Mouse (Mus musculus) CH12.LX (cell line): Measurements from ENCODE around the gene Kcnj11. TPM values are rescaled to one million over a fixed set of nuclear protein-coding genes. Genes with fewer than 3 reads are reported as not detected.

Experiments
- DNase-seq: peaks from one replicate; pipeline ENCODE4 v3.0.0-alpha.2; 2013; ENCODE audit errors: extremely low read depth
- H3K27ac ChIP-seq: 2 replicates; pipeline ENCODE4 v1.5.1; 2012; ENCODE audit warnings: low read depth, mild to moderate bottlenecking, control low read depth, moderate library complexity; ENCODE audit not compliant: insufficient read depth
- H3K27me3 ChIP-seq: replicated peaks from 2 replicates; pipeline ENCODE3; 2012; ENCODE audit warnings: inconsistent platforms
- H3K36me3 ChIP-seq, 2 experiments: replicated peaks in 1 of 2; 2 replicates each; pipeline versions ENCODE3 to v1.6.1; 2012; ENCODE audit warnings: inconsistent platforms in 1 of 2, low read length in 1 of 2, mild to moderate bottlenecking in 1 of 2, mixed read lengths in 1 of 2, moderate library complexity in 1 of 2; ENCODE audit not compliant: control insufficient read depth in 1 of 2, insufficient read depth in 1 of 2
- H3K4me1 ChIP-seq, 2 experiments: 2 replicates each; pipeline ENCODE4 v1.6.1; 2012; ENCODE audit warnings: inconsistent platforms in 1 of 2, moderate library complexity in 1 of 2; ENCODE audit not compliant: insufficient read depth in 2 of 2, control insufficient read depth in 1 of 2
- H3K4me2 ChIP-seq: 2 replicates; pipeline ENCODE4 v1.6.1; 2012; ENCODE audit warnings: low read depth, mild to moderate bottlenecking, control low read depth; ENCODE audit not compliant: poor library complexity, insufficient read depth, severe bottlenecking
- H3K4me3 ChIP-seq, 3 experiments: fragments of 150-350 bp in 1 of 3; sonication (generic) in 1 of 3; replicated peaks in 1 of 3; 2 replicates each; pipeline versions ENCODE3 to v1.5.1; 2011 to 2012; ENCODE audit warnings: low read depth in 2 of 3, low read length in 2 of 3, mild to moderate bottlenecking in 2 of 3, moderate library complexity in 2 of 3, control low read depth in 1 of 3, improper control_type of control experiment in 1 of 3, inconsistent platforms in 1 of 3, mixed read lengths in 1 of 3; ENCODE audit not compliant: poor library complexity in 1 of 3
- H3K79me2 ChIP-seq: replicated peaks from 2 replicates; pipeline ENCODE4 v1.6.1; 2012; ENCODE audit warnings: mild to moderate bottlenecking, moderate library complexity; ENCODE audit not compliant: control insufficient read depth, poor library complexity, insufficient read depth, severe bottlenecking; ENCODE audit errors: extremely low read depth
- H3K9ac ChIP-seq: 2 replicates; pipeline ENCODE4 v1.6.1; 2012; ENCODE audit warnings: low read depth, mild to moderate bottlenecking, control low read depth, moderate library complexity; ENCODE audit not compliant: insufficient read depth
- H3K9me3 ChIP-seq: replicated peaks from 2 replicates; pipeline ENCODE3; 2012; ENCODE audit warnings: low read length, inconsistent platforms, mixed read lengths
- BHLHE40 ChIP-seq: IDR thresholded peaks from 2 replicates; pipeline ENCODE4 v1.6.1; 2011; ENCODE audit warnings: mild to moderate bottlenecking, low read depth, low read length, improper control_type of control experiment
- CHD1 ChIP-seq: IDR thresholded peaks from 2 replicates; pipeline ENCODE4 v1.6.1; 2012; ENCODE audit warnings: low read depth, low read length, improper control_type of control experiment, inconsistent platforms
- CTCF ChIP-seq, 2 experiments: IDR thresholded peaks in 1 of 2; conservative IDR thresholded peaks in 1 of 2; 2 replicates each; pipeline ENCODE4 v1.5.1; 2011 to 2012; ENCODE audit warnings: low read depth in 2 of 2, low read length in 2 of 2, improper control_type of control experiment in 1 of 2, inconsistent platforms in 1 of 2, mild to moderate bottlenecking in 1 of 2, moderate library complexity in 1 of 2
- E2F4 ChIP-seq: IDR thresholded peaks from 2 replicates; pipeline ENCODE4 v1.6.1; 2011; ENCODE audit warnings: low read depth, low read length, improper control_type of control experiment; ENCODE audit not compliant: insufficient replicate concordance
- ELF1 ChIP-seq: IDR thresholded peaks from 2 replicates; pipeline ENCODE4 v1.6.1; 2014; ENCODE audit warnings: low read depth, mild to moderate bottlenecking, inconsistent platforms, low read length, improper control_type of control experiment
- EP300 ChIP-seq: IDR thresholded peaks from 2 replicates; pipeline ENCODE4 v1.6.1; 2011; ENCODE audit warnings: low read length, improper control_type of control experiment
- HCFC1 ChIP-seq: IDR thresholded peaks from 2 replicates; pipeline ENCODE4 v1.6.1; 2012; ENCODE audit warnings: low read depth, mild to moderate bottlenecking, inconsistent platforms, low read length, improper control_type of control experiment
- IRF4 ChIP-seq: IDR thresholded peaks from 2 replicates; pipeline ENCODE4 v1.6.1; 2014; ENCODE audit warnings: low read depth, mild to moderate bottlenecking, inconsistent platforms, low read length, improper control_type of control experiment
- JUND ChIP-seq: conservative IDR thresholded peaks from 2 replicates; pipeline ENCODE4 v1.6.1; 2011; ENCODE audit warnings: low read depth, low read length, improper control_type of control experiment
- MAZ ChIP-seq: IDR thresholded peaks from 2 replicates; pipeline ENCODE4 v1.6.1; 2012; ENCODE audit warnings: low read depth, mild to moderate bottlenecking, inconsistent platforms, low read length, improper control_type of control experiment, moderate library complexity
- MEF2A ChIP-seq: IDR thresholded peaks from 2 replicates; pipeline ENCODE4 v1.6.1; 2014; ENCODE audit warnings: low read depth, mild to moderate bottlenecking, inconsistent platforms, low read length, improper control_type of control experiment, borderline replicate concordance
- NELFE ChIP-seq: IDR thresholded peaks from 2 replicates; pipeline ENCODE4 v1.6.1; 2011; ENCODE audit warnings: low read depth, low read length, improper control_type of control experiment
- POLR2A ChIP-seq: IDR thresholded peaks from 2 replicates; pipeline ENCODE4 v1.6.1; 2011; ENCODE audit warnings: low read depth, mild to moderate bottlenecking, improper control_type of control experiment, low read length
- POLR2AphosphoS2 ChIP-seq: IDR thresholded peaks from 2 replicates; pipeline ENCODE4 v1.6.1; 2011; ENCODE audit warnings: low read depth, low read length, improper control_type of control experiment
- RCOR1 ChIP-seq: conservative IDR thresholded peaks from 2 replicates; pipeline ENCODE4 v1.6.1; 2012; ENCODE audit warnings: low read depth, mild to moderate bottlenecking, inconsistent platforms, low read length, improper control_type of control experiment
- TBP ChIP-seq: conservative IDR thresholded peaks from 2 replicates; pipeline ENCODE4 v1.6.1; 2011; ENCODE audit warnings: low read depth, low read length, improper control_type of control experiment
- ZKSCAN1 ChIP-seq: IDR thresholded peaks from 2 replicates; pipeline ENCODE4 v1.6.1; 2012; ENCODE audit warnings: low read depth, inconsistent platforms, low read length, improper control_type of control experiment, borderline replicate concordance
- ZMIZ1 ChIP-seq: IDR thresholded peaks from 2 replicates; pipeline ENCODE4 v1.6.1; 2012; ENCODE audit warnings: low read depth, mild to moderate bottlenecking, inconsistent platforms, low read length, improper control_type of control experiment
- dilution Hi-C: fragments of 300-500 bp; cut with MboI; formaldehyde crosslinking; loops from 2 replicates; pipeline ENCODE4 v1.14.3; 2020; ENCODE audit warnings: low sequenced_read_pairs; ENCODE audit not compliant: extremely low pct_unique_long_range_greater_than_20kb, extremely low pct_ligation_motif_present
- in situ Hi-C: fragments of 300-500 bp; cut with MboI; formaldehyde crosslinking; loops from 3 replicates; pipeline ENCODE4 v1.14.3; 2019; ENCODE audit warnings: low sequenced_read_pairs, low pct_ligation_motif_present, low pct_unique_long_range_greater_than_20kb, mixed read lengths
- polyA plus RNA-seq: library from polyadenylated mRNA; unstranded; fragments of >175 nt; gene quantifications from 2 replicates; pipeline ENCODE4 v1.2.1, GENCODE M21; 2012; ENCODE audit warnings: low read depth; ENCODE audit not compliant: insufficient read length
- total RNA-seq, 2 experiments: library from RNA; depleted of rRNA; stranded (reverse); fragments of 300-350 nt in 1 of 2; fragments of >200 nt in 1 of 2; gene quantifications; 2 replicates each; pipeline ENCODE4 v1.2.3; 2012 to 2014

The Kcnj11 gene
- total and polyA plus RNA-seq, 3 experiments, result not detected

GRCm38 (mm10) chr7:46061614-46062013, 39.0 kb downstream of the Kcnj11 start:
- H3K36me3 ChIP-seq, result peaks cover 75 to 94% of the 10 kb centered on the region in 2 experiments

GRCm38 (mm10) chr7:46060688-46061087, 39.9 kb downstream of the Kcnj11 start:
- in situ Hi-C loops (no loop called here), dilution Hi-C loops (no loop called here)
- no peak for TF ChIP-seq POLR2A
- TF ChIP-seq CTCF (conservative IDR thresholded peaks at IDR 0.05 in 1 of 2, IDR thresholded peaks at IDR 0.05 in 1 of 2; ENCODE audit: low read depth in 2 of 2, low read length in 2 of 2), result no peak
- TF ChIP-seq NELFE, result no peak
- no peak for TF ChIP-seq RCOR1
- no peak for TF ChIP-seq E2F4
- TF ChIP-seq CHD1, result no peak
- TF ChIP-seq ZMIZ1, result no peak
- TF ChIP-seq MAZ, result no peak
- no peak for TF ChIP-seq POLR2AphosphoS2
- TF ChIP-seq HCFC1, result no peak
- TF ChIP-seq ZKSCAN1, result no peak
- TF ChIP-seq IRF4, result no peak
- no peak for TF ChIP-seq JUND
- no peak for TF ChIP-seq BHLHE40
- H3K4me3 ChIP-seq, result no peak overlapping the region
- no peaks in the 10 kb centered on the region for H3K4me1 ChIP-seq
- no peak overlapping the region for H3K9ac ChIP-seq
- H3K27me3 ChIP-seq, result no peaks in the 10 kb centered on the region
- no peaks in the 10 kb centered on the region for H3K79me2 ChIP-seq
- no peak overlapping the region for H3K27ac ChIP-seq
- no peak for DNase-seq
- no peak overlapping the region for H3K4me2 ChIP-seq
- H3K36me3 ChIP-seq, result peaks cover 71 to 93% of the 10 kb centered on the region in 2 experiments
- H3K9me3 ChIP-seq, result no peaks in the 10 kb centered on the region

More at GRCm38 (mm10) chr7:46061614-46062013, 39.0 kb downstream of the Kcnj11 start:
- in situ Hi-C loops (no loop called here), dilution Hi-C loops (no loop called here)
- no peaks in the 10 kb centered on the region for H3K4me1 ChIP-seq
- TF ChIP-seq MEF2A (no peak), TBP (no peak), ELF1 (no peak), CTCF (conservative IDR thresholded peaks at IDR 0.05 in 1 of 2, IDR thresholded peaks at IDR 0.05 in 1 of 2; ENCODE audit: low read depth in 2 of 2, low read length in 2 of 2) (no peak), EP300 (no peak), CHD1 (no peak), HCFC1 (no peak)
- no peak overlapping the region for H3K4me3 ChIP-seq
- no peaks in the 10 kb centered on the region for H3K27me3 ChIP-seq
- H3K9me3 ChIP-seq, result no peaks in the 10 kb centered on the region
- H3K4me2 ChIP-seq, result no peak overlapping the region
- H3K27ac ChIP-seq, result no peak overlapping the region
- H3K9ac ChIP-seq, result no peak overlapping the region
- no peaks in the 10 kb centered on the region for H3K79me2 ChIP-seq
- no peak for DNase-seq
